Mouse (Mus musculus): ENCODE measurements around the gene Stra6. TPM values are rescaled to one million over a fixed set of nuclear protein-coding genes. Genes with fewer than 3 reads are reported as not detected.

Gene Stra6
- polyA plus RNA-seq, 2 experiments = 0.07 TPM; not detected in 1

DNA sequence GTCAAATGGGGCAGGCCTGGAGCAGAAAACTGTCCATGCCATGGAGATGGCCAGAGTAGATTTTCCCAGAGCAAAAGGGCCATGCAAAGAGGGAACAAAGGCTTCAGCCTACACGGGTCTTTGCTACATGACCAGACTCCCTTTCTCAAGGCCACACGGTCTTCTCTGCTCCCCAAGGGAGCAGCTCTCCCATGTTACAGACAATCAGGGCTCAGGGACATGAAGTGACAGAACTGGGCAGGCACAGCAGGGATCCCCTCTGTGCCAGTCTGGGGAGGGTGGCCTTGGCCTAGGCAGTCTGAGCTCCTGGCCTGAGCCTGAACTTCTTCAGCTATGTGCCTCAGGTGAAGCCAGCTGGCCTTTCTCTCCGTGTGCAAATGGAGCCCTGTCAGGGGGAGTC lies 10.0 kb upstream of the Stra6 start:
- Histone ChIP-seq H3K4me2 (ENCODE audit: low read depth) (no peak overlapping the region), H3K4me1 (replicated peaks; ENCODE audit: control insufficient read depth in 2 of 2, insufficient read depth in 2 of 2, low read length in 1 of 2) (no peaks in the 10 kb centered on the region), H3K4me3 (ENCODE audit: insufficient read depth in 1 of 2, low read depth in 2 of 2, low read length in 2 of 2) (no peak overlapping the region), H3K36me3 (replicated peaks; ENCODE audit: control insufficient read depth, insufficient read depth, low read depth) (no peaks in the 10 kb centered on the region), H3K9me3 (ENCODE audit: control insufficient read depth, low read length) (no peaks in the 10 kb centered on the region), H3K9ac (replicated peaks) (no peak overlapping the region), H3K27me3 (ENCODE audit: control insufficient read depth, insufficient read depth, low read length) (no peaks in the 10 kb centered on the region), H3K27ac (no peak overlapping the region)
- DNase-seq (ENCODE audit: low read depth in 3 of 3, low spot score in 3 of 3) (no peak), ATAC-seq (ENCODE audit: insufficient read depth) (no peak)
- TF ChIP-seq CTCF (IDR thresholded peaks at IDR 0.05; ENCODE audit: low read depth) = no peak
- TF ChIP-seq EP300 (IDR thresholded peaks at IDR 0.05; ENCODE audit: low read depth) = no peak
- WGBS (ENCODE audit: insufficient replicate concordance) = 34% methylated on average over 3 of the region's 3 CpGs

DNA sequence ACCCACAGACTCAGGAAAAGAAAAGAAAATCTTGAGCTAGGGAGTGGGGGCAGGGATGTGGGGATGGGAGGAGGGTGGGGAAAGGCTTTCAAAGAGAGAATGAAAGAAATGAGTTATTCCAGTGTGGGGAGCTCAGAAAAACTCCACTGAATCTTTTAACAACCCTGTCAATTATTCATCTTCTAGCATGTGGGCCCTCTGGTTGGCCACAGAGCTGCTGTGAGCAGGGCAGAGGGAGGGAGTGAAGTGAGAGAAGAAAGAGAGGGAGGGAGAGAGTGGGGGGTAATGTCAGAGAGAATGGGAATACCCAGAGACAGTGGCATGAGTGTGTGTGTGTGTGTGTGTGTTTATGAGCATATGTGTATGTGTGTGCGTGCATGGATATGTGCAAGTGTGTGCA lies 9.6 kb upstream of the Stra6 start:
- H3K9ac ChIP-seq (replicated peaks) = no peak overlapping the region
- no peak for ATAC-seq (ENCODE audit: insufficient read depth)
- no peaks in the 10 kb centered on the region for H3K9me3 ChIP-seq (ENCODE audit: control insufficient read depth, low read length)
- TF ChIP-seq CTCF (IDR thresholded peaks at IDR 0.05; ENCODE audit: low read depth) = no peak
- H3K4me2 ChIP-seq (ENCODE audit: low read depth) = no peak overlapping the region
- no peaks in the 10 kb centered on the region for H3K36me3 ChIP-seq (replicated peaks; ENCODE audit: control insufficient read depth, insufficient read depth, low read depth)
- H3K4me1 ChIP-seq (replicated peaks; ENCODE audit: control insufficient read depth in 2 of 2, insufficient read depth in 2 of 2, low read length in 1 of 2) = no peaks in the 10 kb centered on the region
- no peak overlapping the region for H3K4me3 ChIP-seq (ENCODE audit: insufficient read depth in 1 of 2, low read depth in 2 of 2, low read length in 2 of 2)
- no peak for DNase-seq (ENCODE audit: low read depth in 3 of 3, low spot score in 3 of 3)
- 65% methylated on average over 1 of the region's 1 CpGs for WGBS (ENCODE audit: insufficient replicate concordance)
- no peaks in the 10 kb centered on the region for H3K27me3 ChIP-seq (ENCODE audit: control insufficient read depth, insufficient read depth, low read length)
- H3K27ac ChIP-seq = no peak overlapping the region

DNA sequence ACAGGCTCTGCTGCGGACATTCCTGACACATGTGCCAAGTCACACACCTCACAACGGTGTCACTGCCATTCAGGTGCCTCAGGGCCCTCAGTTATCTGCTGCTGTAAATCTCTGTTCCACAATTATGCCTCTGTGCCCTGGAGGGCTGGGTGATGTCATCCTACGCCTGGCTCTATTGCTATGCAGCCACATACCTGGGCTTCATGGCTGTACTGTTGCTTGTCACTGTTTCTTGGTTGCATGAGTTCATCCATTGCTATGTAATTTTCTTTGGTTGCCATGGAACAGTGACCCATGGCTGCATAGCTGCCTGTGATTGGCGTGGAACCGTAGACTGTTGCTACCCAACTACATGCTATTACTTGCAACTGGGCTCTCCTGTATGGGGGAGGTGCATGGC lies 7.9 kb upstream of the Stra6 start:
- Histone ChIP-seq H3K4me2 (ENCODE audit: low read depth) (no peak overlapping the region), H3K27ac (no peak overlapping the region), H3K36me3 (replicated peaks; ENCODE audit: control insufficient read depth, insufficient read depth, low read depth) (no peaks in the 10 kb centered on the region), H3K4me1 (replicated peaks; ENCODE audit: control insufficient read depth in 2 of 2, insufficient read depth in 2 of 2, low read length in 1 of 2) (no peaks in the 10 kb centered on the region), H3K4me3 (ENCODE audit: insufficient read depth in 1 of 2, low read depth in 2 of 2, low read length in 2 of 2) (no peak overlapping the region), H3K9ac (replicated peaks) (no peak overlapping the region), H3K9me3 (ENCODE audit: control insufficient read depth, low read length) (no peaks in the 10 kb centered on the region), H3K27me3 (ENCODE audit: control insufficient read depth, insufficient read depth, low read length) (no peaks in the 10 kb centered on the region)
- TF ChIP-seq EP300 (IDR thresholded peaks at IDR 0.05; ENCODE audit: low read depth) (no peak), CTCF (IDR thresholded peaks at IDR 0.05; ENCODE audit: low read depth) (no peak)
- 58% methylated on average over 5 of the region's 5 CpGs for WGBS (ENCODE audit: insufficient replicate concordance)
- ATAC-seq (ENCODE audit: insufficient read depth) (no peak), DNase-seq (ENCODE audit: low read depth in 3 of 3, low spot score in 3 of 3) (no peak)

DNA sequence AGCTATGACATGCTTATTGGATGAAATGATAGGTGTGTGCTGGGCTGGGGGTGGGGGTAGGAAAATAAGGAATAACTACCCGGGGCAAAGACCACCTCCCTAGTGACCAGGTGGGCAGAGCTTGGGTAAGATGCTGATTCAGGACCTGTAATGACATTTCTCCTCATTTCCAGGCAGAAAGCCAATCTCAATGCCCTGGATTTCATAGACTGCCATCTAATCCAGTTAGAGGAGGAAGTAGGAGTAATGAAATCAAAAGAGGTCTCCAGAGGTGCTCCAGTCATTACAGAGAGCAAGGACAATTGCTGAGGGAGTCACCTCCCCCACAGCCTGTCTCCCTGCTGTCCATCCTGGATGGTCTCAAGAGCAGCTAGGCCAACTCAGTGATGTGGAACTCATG lies 3.7 kb upstream of the Stra6 start:
- no peak overlapping the region for H3K27ac ChIP-seq
- 18% methylated on average over 1 of the region's 1 CpGs for WGBS (ENCODE audit: insufficient replicate concordance)
- DNase-seq (ENCODE audit: low read depth in 3 of 3, low spot score in 3 of 3) (no peak), ATAC-seq (ENCODE audit: insufficient read depth) (no peak)
- H3K4me1 ChIP-seq (replicated peaks; ENCODE audit: control insufficient read depth in 2 of 2, insufficient read depth in 2 of 2, low read length in 1 of 2) = 0 out of 4 replicates have a peak, but pooled peaks cover 0 to 2% of the 10 kb centered on the region in 2 experiments
- H3K36me3 ChIP-seq (replicated peaks; ENCODE audit: control insufficient read depth, insufficient read depth, low read depth) = no peaks in the 10 kb centered on the region
- no peaks in the 10 kb centered on the region for H3K9me3 ChIP-seq (ENCODE audit: control insufficient read depth, low read length)
- no peaks in the 10 kb centered on the region for H3K27me3 ChIP-seq (ENCODE audit: control insufficient read depth, insufficient read depth, low read length)
- TF ChIP-seq CTCF (IDR thresholded peaks at IDR 0.05; ENCODE audit: low read depth) (no peak), EP300 (IDR thresholded peaks at IDR 0.05; ENCODE audit: low read depth) (no peak)
- no peak overlapping the region for H3K4me2 ChIP-seq (ENCODE audit: low read depth)
- no peak overlapping the region for H3K4me3 ChIP-seq (ENCODE audit: insufficient read depth in 1 of 2, low read depth in 2 of 2, low read length in 2 of 2)
- no peak overlapping the region for H3K9ac ChIP-seq (replicated peaks)

DNA sequence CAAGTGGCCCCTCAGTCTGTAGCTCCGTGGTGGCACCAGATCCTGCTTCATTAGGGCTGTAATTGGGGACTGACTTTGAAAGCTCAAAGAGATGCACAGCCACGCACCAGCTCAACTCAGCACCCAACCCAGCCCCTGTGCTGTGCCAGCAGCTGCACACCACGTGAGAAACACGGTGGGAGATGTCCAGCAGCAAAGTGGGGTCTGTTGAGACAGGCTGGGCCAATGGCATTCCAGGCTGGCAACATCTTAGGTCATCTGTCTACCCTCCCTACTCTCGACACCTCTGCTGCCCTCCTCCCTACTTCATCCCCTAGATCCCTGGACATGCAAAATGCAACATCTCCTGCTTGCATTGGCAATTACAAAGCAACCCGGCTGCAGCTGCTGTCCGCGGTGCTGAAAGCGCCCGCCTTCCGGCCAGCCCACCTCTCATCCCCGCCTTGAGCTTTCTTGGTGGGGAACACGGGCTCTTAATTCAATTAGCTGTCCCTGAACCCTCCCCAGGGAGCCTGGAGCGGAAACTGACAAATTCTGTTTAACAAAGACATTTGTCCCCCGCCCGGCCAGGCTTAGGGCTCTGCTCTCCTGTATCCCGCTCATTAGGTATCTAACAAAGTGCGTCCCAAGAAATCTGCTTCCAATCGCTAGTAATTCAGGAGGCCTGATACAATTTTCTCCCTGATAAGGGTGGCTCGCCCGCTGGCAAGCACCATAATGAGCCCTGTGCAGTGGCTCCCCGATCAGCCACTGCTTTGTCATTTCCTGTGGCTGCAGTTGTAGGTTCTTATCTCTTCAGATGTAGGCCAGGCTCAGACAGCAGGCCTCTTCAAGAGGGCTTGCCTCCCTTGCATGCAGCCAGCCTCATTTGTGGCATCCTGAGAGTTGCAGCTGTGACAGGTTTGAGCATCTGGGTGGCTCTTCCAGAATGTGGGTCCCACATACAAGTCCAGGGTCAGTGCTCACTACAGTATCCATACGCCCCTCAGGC lies 2.6 kb upstream of the Stra6 start:
- H3K4me3 ChIP-seq (ENCODE audit: insufficient read depth in 1 of 2, low read depth in 2 of 2, low read length in 2 of 2) = no peak overlapping the region
- TF ChIP-seq CTCF (IDR thresholded peaks at IDR 0.05; ENCODE audit: low read depth) (no peak), EP300 (IDR thresholded peaks at IDR 0.05; ENCODE audit: low read depth) (no peak)
- ATAC-seq (ENCODE audit: insufficient read depth) (no peak), DNase-seq (ENCODE audit: low read depth in 3 of 3, low spot score in 3 of 3) (no peak)
- H3K4me1 ChIP-seq (replicated peaks; ENCODE audit: control insufficient read depth in 2 of 2, insufficient read depth in 2 of 2, low read length in 1 of 2) = 0 out of 4 replicates have a peak, but pooled peaks cover 0 to 2% of the 10 kb centered on the region in 2 experiments
- no peaks in the 10 kb centered on the region for H3K27me3 ChIP-seq (ENCODE audit: control insufficient read depth, insufficient read depth, low read length)
- H3K36me3 ChIP-seq (replicated peaks; ENCODE audit: control insufficient read depth, insufficient read depth, low read depth) = no peaks in the 10 kb centered on the region
- H3K4me2 ChIP-seq (ENCODE audit: low read depth) = no peak overlapping the region
- no peak overlapping the region for H3K27ac ChIP-seq
- 5% methylated on average over 23 of the region's 23 CpGs for WGBS (ENCODE audit: insufficient replicate concordance)
- H3K9me3 ChIP-seq (ENCODE audit: control insufficient read depth, low read length) = no peaks in the 10 kb centered on the region
- no peak overlapping the region for H3K9ac ChIP-seq (replicated peaks)

All from liver, embryonic 14.5 days (tissue).